Mouse (Mus musculus): ENCODE results near the gene Tbata.

DNA sequence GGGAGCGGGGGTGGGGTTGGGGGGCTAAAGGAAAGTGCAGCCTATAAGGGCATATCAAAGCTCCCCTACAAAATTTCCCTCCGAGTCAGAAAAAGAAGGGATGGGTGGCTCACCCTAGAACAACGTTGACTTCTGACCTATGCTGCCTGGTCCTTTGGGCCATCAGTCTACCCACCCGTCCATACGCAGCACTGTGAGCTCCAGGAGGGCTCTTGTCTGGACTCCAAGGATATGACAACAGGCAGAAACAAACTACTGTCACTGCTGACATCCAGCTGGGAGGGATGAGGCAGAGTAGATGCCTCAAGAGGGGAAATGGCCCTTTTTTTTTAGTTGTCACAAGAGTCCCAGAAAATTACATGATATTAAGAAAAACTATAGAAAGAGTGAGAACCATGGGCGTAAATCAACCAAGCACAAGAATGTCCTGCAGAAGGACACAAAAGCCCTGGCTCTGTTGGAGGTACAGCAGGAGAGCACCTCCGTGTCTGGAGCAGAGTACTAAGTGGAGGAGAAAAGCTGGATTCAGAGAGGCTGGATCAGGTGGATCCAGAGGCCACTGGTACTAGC, 4.6 kb downstream of the Tbata start:
- TF ChIP-seq CTCF (IDR thresholded peaks at IDR 0.05; ENCODE audit: low read depth) (no peak), EP300 (IDR thresholded peaks at IDR 0.05; ENCODE audit: low read depth) (no peak)

All from liver, postnatal 0 days (tissue).